Mouse (Mus musculus) liver, postnatal 0 days (tissue): ENCODE results near the gene Trim9.

ENCODE experiments used
- CTCF ChIP-seq: sonication (generic); IDR thresholded peaks from 2 replicates; pipeline ENCODE4 v1.5.1; 2016; ENCODE audit warnings: antibody characterized with exemption, low read depth
- EP300 ChIP-seq: IDR thresholded peaks from 2 replicates; pipeline ENCODE4 v1.6.1; 2016; ENCODE audit warnings: antibody characterized with exemption, low read depth, mild to moderate bottlenecking

GRCm38 (mm10) chr12:70363016-70363415, 15.6 kb upstream of the Trim9 start:
- TF ChIP-seq EP300 (no peak), CTCF (no peak)
